Mouse (Mus musculus) small intestine, adult 2 months (tissue): ENCODE data around the gene Ankrd52.

Experiments used
- CTCF ChIP-seq: fragments of 200-500 bp; IDR thresholded peaks from 2 replicates; pipeline ENCODE4 v1.5.1; 2012; ENCODE audit warnings: low read depth, mild to moderate bottlenecking, control low read depth, inconsistent platforms, low read length, moderate library complexity, mixed read lengths; ENCODE audit not compliant: insufficient replicate concordance, insufficient read length; ENCODE audit errors: extremely low read depth
- POLR2A ChIP-seq: fragments of 200-500 bp; IDR thresholded peaks from 2 replicates; pipeline ENCODE4 v1.6.1; 2012; ENCODE audit warnings: low read depth, mild to moderate bottlenecking, control low read depth, inconsistent platforms, low read length, moderate library complexity

DNA sequence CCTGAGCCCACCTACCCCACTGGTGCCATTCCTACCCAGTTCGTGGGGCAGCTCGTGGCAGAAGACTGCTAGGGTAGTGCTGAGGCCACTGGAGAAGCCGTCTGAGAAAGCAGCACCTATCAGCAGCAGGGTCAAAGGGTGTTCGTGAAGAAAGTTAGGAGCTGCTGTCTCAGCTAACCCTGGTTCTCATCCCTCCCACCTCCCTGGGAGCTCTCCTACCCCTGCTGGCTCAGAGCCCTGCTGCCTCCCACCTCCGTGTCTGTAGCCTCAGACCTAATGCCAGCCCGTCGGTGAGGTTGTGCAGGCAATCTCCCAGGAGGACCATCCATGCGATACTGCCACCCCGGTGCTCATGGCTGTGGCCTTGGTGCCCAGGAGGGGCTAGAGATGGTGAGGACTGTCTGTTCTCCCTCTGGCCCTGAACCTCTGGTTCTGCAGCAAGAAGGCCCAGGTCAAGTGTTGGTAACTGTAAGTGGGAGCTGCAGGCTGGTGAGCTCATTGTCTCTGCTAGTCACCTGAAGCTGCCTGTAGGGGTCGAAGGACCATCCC, 19.9 kb downstream of the Ankrd52 start:
- no peak for TF ChIP-seq POLR2A
- TF ChIP-seq CTCF, result no peak
